Mouse (Mus musculus) MEL (cell line): Measurements from ENCODE around the gene B9d1.

Experiments used
- NELFE ChIP-seq: IDR thresholded peaks from 2 replicates; pipeline ENCODE4 v1.6.1; 2011; ENCODE audit warnings: low read depth, low read length, improper control_type of control experiment
- POLR2AphosphoS2 ChIP-seq: IDR thresholded peaks from 2 replicates; pipeline ENCODE4 v1.6.1; 2011; ENCODE audit warnings: low read length, improper control_type of control experiment
- SIN3A ChIP-seq: IDR thresholded peaks from 2 replicates; pipeline ENCODE4 v1.6.1; 2012; ENCODE audit warnings: low read length, improper control_type of control experiment, inconsistent platforms

DNA sequence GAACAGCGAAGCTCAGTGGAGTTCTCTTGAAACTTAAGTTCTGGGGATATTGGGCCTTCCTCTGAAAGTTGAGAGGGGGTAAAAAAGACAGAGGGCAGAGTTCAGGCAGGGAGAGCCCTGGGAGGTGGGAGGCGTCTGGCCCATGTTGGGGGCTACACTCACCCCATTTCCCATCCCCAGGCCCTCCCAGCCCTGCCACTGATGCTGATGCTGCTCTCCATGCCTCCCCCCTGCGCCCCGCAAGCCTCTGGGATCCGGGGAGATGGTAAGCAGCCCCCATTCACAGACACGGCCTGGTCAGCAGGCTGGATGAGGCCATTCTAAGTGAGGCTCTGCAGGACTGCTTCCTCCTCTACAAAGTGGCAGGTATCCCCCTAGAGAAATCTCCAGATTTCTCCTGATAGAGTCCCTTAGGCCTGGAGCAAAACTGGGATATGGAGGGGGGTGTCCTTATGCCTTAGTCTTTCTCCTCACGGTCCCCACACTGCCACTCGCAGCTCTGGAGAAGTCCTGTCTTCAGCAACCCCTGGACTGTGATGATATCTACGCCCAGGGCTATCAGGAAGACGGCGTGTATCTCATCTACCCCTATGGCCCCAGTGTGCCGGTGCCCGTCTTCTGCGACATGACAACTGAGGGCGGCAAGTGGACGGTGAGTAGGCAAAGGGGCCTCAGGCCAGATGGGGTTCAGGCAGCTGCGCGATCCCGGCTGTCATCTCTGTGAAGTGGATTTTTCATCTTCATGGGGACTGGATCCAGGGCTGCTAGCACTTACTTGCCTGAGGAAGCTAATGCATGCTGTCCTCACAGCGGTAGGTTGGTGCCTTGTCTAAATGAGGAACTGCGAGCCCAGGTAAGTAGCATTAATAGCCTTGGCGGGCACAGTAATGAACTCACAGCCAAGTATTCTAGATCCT is 19.1 kb upstream of the B9d1 start:
- TF ChIP-seq POLR2AphosphoS2, result no peak
- no peak for TF ChIP-seq SIN3A
- no peak for TF ChIP-seq NELFE
